Mouse (Mus musculus): ENCODE measurements around the gene Olfr480.

The Olfr480 gene

GRCm38 (mm10) chr7:108067246-108067645 lies at the start of gene Olfr480:
Gene Olfr480, minus strand, starts transcription at chr7:108067346.
- no peak for DNase-seq (ENCODE audit: low spot score)

- no peak for DNase-seq (ENCODE audit: low spot score)
These were observed 33.4 kb upstream of the Olfr480 start, which contains the start of gene Olfr483 for GRCm38 (mm10) chr7:108100549-108100948. Gene Olfr483, plus strand, starts transcription at chr7:108100849.

- no peak for DNase-seq (ENCODE audit: low spot score)
These were observed 30.3 kb upstream of the Olfr480 start, which contains the start of gene Olfr482 for GRCm38 (mm10) chr7:108097486-108097885. Gene Olfr482, minus strand, starts transcription at chr7:108097586.

- DNase-seq (ENCODE audit: low spot score) = no peak
These were observed 12.4 kb upstream of the Olfr480 start, which contains the start of gene Olfr481 for GRCm38 (mm10) chr7:108079555-108079954. Gene Olfr481, plus strand, starts transcription at chr7:108079855.

GRCm38 (mm10) chr7:108050393-108050792 lies 16.8 kb downstream of the Olfr480 start, which contains the start of gene Olfr479:
Gene Olfr479, plus strand, starts transcription at chr7:108050693.
- DNase-seq (ENCODE audit: low spot score) = no peak

GRCm38 (mm10) chr7:108033889-108034288 lies 33.3 kb downstream of the Olfr480 start, which contains the start of gene Olfr478:
Gene Olfr478, minus strand, starts transcription at chr7:108033989.
- no peak for DNase-seq (ENCODE audit: low spot score)

Measured in testis, postnatal 14 days (tissue).